Mouse (Mus musculus) myocyte (in vitro differentiated cells): ENCODE data around the gene Lamtor2.

Experiments used
- POLR2A ChIP-seq: IDR thresholded peaks from one replicate; pipeline ENCODE4 v1.6.1; 2011; ENCODE audit warnings: low read depth, mild to moderate bottlenecking, control low read depth, moderate library complexity; ENCODE audit not compliant: insufficient read length
- REST ChIP-seq: IDR thresholded peaks from one replicate; pipeline ENCODE4 v1.6.1; 2011; ENCODE audit warnings: mild to moderate bottlenecking, control low read depth, moderate library complexity; ENCODE audit not compliant: insufficient read depth, insufficient read length

DNA sequence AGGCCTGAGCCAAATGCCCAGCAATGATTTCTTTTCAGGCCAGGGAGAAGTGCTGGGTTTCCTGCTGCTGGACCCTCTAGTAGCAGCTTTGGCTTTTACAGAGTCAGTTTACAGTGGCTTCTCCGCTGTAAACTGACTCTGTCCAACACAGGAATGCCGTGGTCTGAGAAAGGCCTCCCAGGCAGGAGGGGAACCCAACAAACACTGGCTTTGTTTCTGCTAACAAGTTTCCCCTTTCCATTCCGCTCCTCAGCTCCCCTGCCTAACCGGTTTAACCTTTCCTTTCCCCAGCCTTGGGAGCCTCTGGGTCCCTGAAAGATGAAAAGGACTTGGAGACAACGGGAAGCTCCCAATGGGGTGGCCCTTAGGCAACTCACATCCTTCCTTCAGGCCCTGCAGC, 37.4 kb upstream of the Lamtor2 start:
- TF ChIP-seq POLR2A (no peak), REST (no peak)
